Mouse (Mus musculus) heart, postnatal 0 days (tissue): ENCODE data around the gene Lrrc75a. TPM values are rescaled to one million over a fixed set of nuclear protein-coding genes. Genes with fewer than 3 reads are reported as not detected.

ENCODE experiments used
- ATAC-seq: fragments of 200-750 bp; cut with Nextera tagmentation; 2 replicates; pipeline ENCODE4 v1.8.0; 2017; ENCODE audit warnings: low read depth, moderate number of reproducible peaks, moderate library complexity; ENCODE audit not compliant: insufficient read depth
- DNase-seq: peaks from one replicate; pipeline ENCODE4 v3.0.0-alpha.2; 2016; ENCODE audit warnings: low spot score
- H3K27ac ChIP-seq: fragments of 300-500 bp; sonication (generic); 2 replicates; pipeline ENCODE4 v1.5.1; 2014; ENCODE audit warnings: low read depth, mild to moderate bottlenecking
- H3K27me3 ChIP-seq: fragments of 300-500 bp; sonication (generic); 2 replicates; pipeline ENCODE4 v1.6.1; 2014; ENCODE audit warnings: low read length, mixed read lengths; ENCODE audit not compliant: control insufficient read depth, insufficient read depth
- H3K36me3 ChIP-seq: fragments of 300-500 bp; sonication (generic); replicated peaks from 2 replicates; pipeline ENCODE4 v1.6.1; 2014; ENCODE audit warnings: low read length, mixed read lengths; ENCODE audit not compliant: control insufficient read depth, insufficient read depth
- H3K4me1 ChIP-seq: fragments of 300-500 bp; sonication (generic); 2 replicates; pipeline ENCODE4 v1.6.1; 2014; ENCODE audit warnings: antibody characterized with exemption; ENCODE audit not compliant: control insufficient read depth, insufficient read depth
- H3K4me2 ChIP-seq: fragments of 300-500 bp; sonication (generic); 2 replicates; pipeline ENCODE4 v1.6.1; 2014; ENCODE audit warnings: low read depth, mild to moderate bottlenecking, low read length, moderate library complexity
- H3K4me3 ChIP-seq: fragments of 300-500 bp; sonication (generic); 2 replicates; pipeline ENCODE4 v1.5.1; 2014; ENCODE audit warnings: low read depth, low read length
- H3K9ac ChIP-seq: fragments of 300-500 bp; sonication (generic); replicated peaks from 2 replicates; pipeline ENCODE4 v1.6.1; 2014; ENCODE audit warnings: low read depth, low read length, mixed read lengths
- H3K9me3 ChIP-seq: fragments of 300-500 bp; sonication (generic); replicated peaks from 2 replicates; pipeline ENCODE4 v1.6.1; 2016; ENCODE audit warnings: low read length; ENCODE audit not compliant: control insufficient read depth
- CTCF ChIP-seq: IDR thresholded peaks from 2 replicates; pipeline ENCODE4 v1.5.1; 2016; ENCODE audit warnings: antibody characterized with exemption, control low read depth, low read depth
- EP300 ChIP-seq: IDR thresholded peaks from 2 replicates; pipeline ENCODE4 v1.6.1; 2016; ENCODE audit warnings: antibody characterized with exemption, low read depth
- WGBS: fragments of 180-500 bp; shearing (Covaris S2); extraction: QIAGEN DNeasy Blood & Tissue Kit; methylation state at CpG from one replicate; pipeline ENCODE4 v1.1.7; 2014; 5-methylcytosine and 5-hydroxymethylcytosine counted together
- polyA plus RNA-seq: library from polyadenylated mRNA; unstranded; fragments of >200 nt; fragmentation: Nextera tagmentation; extraction: Ambion mirVana; gene quantifications from 2 replicates; pipeline ENCODE4 v1.2.1, GENCODE M21; 2015
- total RNA-seq: library from RNA; depleted of rRNA; stranded (reverse); fragments of >200 nt; gene quantifications from 2 replicates; pipeline ENCODE4 v1.2.3, GENCODE M21; 2014; ENCODE audit warnings: low replicate concordance

The Lrrc75a gene
- total and polyA plus RNA-seq, 2 experiments from 2014 or later, result 9.6 to 33.9 TPM

GRCm38 (mm10) chr11:62648591-62649391 lies 468 bp upstream of the Lrrc75a start, which contains the start of gene Mmgt2:
Gene Mmgt2 (plus strand): TSS chr11:62648664.
- H3K4me2 ChIP-seq, result peak within 1 kb of the TSS; percentile 96
- TF ChIP-seq CTCF (peak; percentile 92), EP300 (no peak)
- peaks cover 37% of the 10 kb centered on the region for H3K4me1 ChIP-seq
- peak; percentile 88 for ATAC-seq
- H3K9me3 ChIP-seq, result no peaks in the 10 kb centered on the region
- peak within 1 kb of the TSS; percentile 73 for H3K4me3 ChIP-seq
- peak; percentile 93 for DNase-seq
- H3K36me3 ChIP-seq, result no peaks in the 10 kb centered on the region
- peak within 1 kb of the TSS; percentile 95 for H3K27ac ChIP-seq
- under 1% methylated on average over 39 of the region's 53 CpGs for WGBS
- H3K9ac ChIP-seq, result peak within 1 kb of the TSS; percentile 74
- H3K27me3 ChIP-seq, result no peaks in the 10 kb centered on the region

- Histone ChIP-seq H3K27me3 (no peaks in the 10 kb centered on the region), H3K4me1 (peaks cover 55% of the 10 kb centered on the region), H3K9me3 (no peaks in the 10 kb centered on the region), H3K27ac (peak overlapping the region; percentile 95), H3K4me3 (peak overlapping the region; percentile 73), H3K4me2 (peak overlapping the region; percentile 96), H3K36me3 (no peaks in the 10 kb centered on the region), H3K9ac (peak overlapping the region; percentile 74)
- ATAC-seq, result no peak
- no peak for DNase-seq
- TF ChIP-seq EP300 (no peak), CTCF (no peak)
- WGBS, result 22% methylated on average over 7 of the region's 7 CpGs
These were observed 1.3 kb downstream of the Lrrc75a start for GRCm38 (mm10) chr11:62646958-62647515.

DNA sequence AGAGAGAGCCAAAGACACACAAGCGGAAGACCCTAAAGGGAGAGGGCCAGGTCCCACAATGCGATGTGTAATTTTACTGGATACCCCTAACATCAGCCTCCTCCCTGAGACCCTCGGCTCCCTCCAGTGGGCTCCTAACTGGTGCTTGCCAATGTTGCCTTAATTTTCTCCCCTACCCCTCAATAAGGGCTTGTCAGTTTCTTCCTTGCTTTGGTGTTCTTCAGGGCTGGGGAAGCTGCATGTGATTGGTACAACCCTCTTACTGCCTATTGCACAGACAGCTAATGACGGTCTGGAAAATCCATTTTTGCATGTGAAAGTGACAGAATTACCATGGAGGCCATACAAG lies 1.9 kb downstream of the Lrrc75a start:
- Histone ChIP-seq H3K9me3 (no peaks in the 10 kb centered on the region), H3K36me3 (no peaks in the 10 kb centered on the region), H3K27me3 (no peaks in the 10 kb centered on the region), H3K4me3 (peak overlapping the region; percentile 73), H3K4me2 (peak overlapping the region; percentile 96), H3K9ac (peak overlapping the region; percentile 74), H3K27ac (peak overlapping the region; percentile 95), H3K4me1 (peaks cover 59% of the 10 kb centered on the region)
- ATAC-seq (no peak), DNase-seq (no peak)
- TF ChIP-seq CTCF (no peak), EP300 (no peak)
- 6% methylated on average over 4 of the region's 4 CpGs for WGBS

DNA sequence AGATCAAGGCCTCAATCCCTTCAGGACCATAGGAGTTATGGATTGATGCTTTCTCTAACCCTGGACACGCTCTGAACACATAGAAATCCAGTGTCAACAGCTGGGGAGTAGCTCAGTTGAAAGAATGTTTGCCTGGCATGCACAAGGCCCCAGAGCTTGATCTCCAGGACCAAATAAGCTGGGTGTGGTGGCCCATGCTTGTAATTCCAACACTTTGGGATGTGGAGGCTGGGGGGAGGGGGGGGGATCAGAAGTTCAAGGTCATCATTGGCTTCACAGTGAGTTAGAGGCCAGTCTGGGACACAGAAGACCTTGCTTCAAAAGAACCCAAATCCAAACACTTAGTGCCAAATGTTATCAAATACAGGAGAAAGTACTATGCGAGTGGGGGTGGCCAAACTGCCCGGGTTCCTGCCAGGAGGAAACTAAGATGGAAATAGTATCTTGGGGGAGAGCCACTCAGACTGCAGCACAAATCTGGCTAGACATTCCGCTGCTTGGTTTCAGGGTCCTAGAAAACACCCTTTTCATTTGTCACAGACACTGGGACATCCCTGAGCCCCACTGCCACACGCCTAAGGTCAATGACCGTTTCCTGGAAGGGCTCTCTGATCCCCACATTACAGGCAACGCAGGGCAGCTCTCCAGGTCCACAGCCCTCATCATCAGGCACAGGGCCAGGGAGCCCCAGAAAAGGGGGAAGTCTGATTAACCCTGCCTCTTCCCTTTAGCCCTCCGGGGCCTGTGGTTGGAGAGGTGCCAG lies 2.4 kb downstream of the Lrrc75a start:
- Histone ChIP-seq H3K27ac (peak overlapping the region; percentile 95), H3K36me3 (no peaks in the 10 kb centered on the region), H3K27me3 (no peaks in the 10 kb centered on the region), H3K4me2 (peak overlapping the region; percentile 96), H3K9ac (peak overlapping the region; percentile 74; the same call in 1 of the 2 replicates), H3K4me3 (peak overlapping the region; percentile 73), H3K4me1 (peaks cover 62% of the 10 kb centered on the region), H3K9me3 (no peaks in the 10 kb centered on the region)
- 4% methylated on average over 8 of the region's 8 CpGs for WGBS
- ATAC-seq (peak; percentile 14), DNase-seq (peak; percentile 82)
- TF ChIP-seq EP300 (0 out of 2 replicates have a peak, but pooled peaks have one; percentile 64), CTCF (no peak)

DNA sequence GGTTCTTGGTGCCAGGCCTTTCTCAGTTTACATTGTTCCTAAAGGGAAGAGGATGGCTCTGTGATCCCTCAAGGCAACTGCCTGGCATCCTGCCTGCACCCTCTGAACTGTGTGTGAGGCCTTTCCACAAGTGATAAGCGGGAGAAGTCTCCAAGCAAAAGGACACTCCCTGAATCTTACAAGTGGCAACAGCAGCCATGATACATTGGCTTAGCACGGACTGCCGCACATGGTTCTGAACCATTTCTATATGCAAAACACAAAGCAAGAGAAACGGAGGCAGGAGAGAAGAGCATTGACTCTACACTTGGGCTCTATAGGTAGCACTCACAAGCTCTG lies 3.0 kb downstream of the Lrrc75a start:
- peaks cover 65% of the 10 kb centered on the region for H3K4me1 ChIP-seq
- no peak for TF ChIP-seq EP300
- no peak for TF ChIP-seq CTCF
- no peak for ATAC-seq
- peak overlapping the region; percentile 95 for H3K27ac ChIP-seq
- no peak overlapping the region for H3K4me3 ChIP-seq
- WGBS, result 34% methylated on average over 4 of the region's 4 CpGs
- peak overlapping the region; percentile 96 for H3K4me2 ChIP-seq
- H3K36me3 ChIP-seq, result no peaks in the 10 kb centered on the region
- peak overlapping the region; percentile 1; the same call in 1 of the 2 replicates for H3K9ac ChIP-seq
- DNase-seq, result no peak
- H3K9me3 ChIP-seq, result no peaks in the 10 kb centered on the region
- no peaks in the 10 kb centered on the region for H3K27me3 ChIP-seq
